Mouse (Mus musculus): ENCODE data around the gene Lgi1. TPM values are rescaled to one million over a fixed set of nuclear protein-coding genes. Genes with fewer than 3 reads are reported as not detected.

The Lgi1 gene
- polyA plus RNA-seq, 1 experiment from 2014 or later: 0.46 TPM

DNA sequence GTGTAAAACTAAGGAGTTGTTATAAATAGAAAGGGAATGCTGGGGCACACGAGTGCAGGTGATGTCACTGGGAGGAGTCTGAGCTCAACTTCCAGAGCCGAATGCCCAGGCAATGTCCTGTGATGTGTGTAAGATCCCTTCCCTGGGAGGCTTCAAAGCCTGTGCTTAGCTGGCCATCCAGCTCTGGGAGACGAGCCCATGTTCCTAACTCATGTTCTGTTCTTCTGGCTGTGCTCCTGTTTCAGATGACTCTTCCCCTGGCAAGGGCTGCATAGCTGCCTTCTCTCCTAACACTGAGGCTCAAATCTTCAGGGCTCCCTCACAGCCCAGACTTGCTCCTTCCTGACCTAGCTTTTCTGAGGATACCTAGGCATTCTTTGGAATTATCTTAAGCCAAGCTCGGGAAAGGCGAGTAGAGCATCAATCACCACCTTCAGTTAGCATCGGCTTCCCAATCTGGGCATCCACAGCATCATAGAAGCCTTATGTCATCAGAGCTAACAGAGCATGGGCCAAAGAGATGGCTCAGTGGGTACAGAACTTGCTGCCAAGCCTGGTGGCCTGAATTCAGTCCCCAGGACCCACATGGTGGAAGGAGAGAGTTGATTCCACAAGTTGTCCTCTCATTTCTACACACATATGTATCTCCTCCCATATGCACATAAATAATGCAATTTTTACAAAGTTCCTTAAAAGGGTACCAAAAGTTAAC is 52.4 kb downstream of the Lgi1 start:
- Histone ChIP-seq H3K4me3 (ENCODE audit: low read length) (no peak overlapping the region), H3K9me3 (ENCODE audit: control insufficient read depth, low read length) (no peaks in the 10 kb centered on the region), H3K36me3 (ENCODE audit: control insufficient read depth, insufficient read depth, low read length) (no peaks in the 10 kb centered on the region), H3K4me1 (ENCODE audit: control insufficient read depth, insufficient read depth, low read length) (no peaks in the 10 kb centered on the region), H3K9ac (ENCODE audit: low read depth, low read length) (no peak overlapping the region), H3K27me3 (replicated peaks; ENCODE audit: control insufficient read depth, insufficient read depth, low read length) (no peaks in the 10 kb centered on the region), H3K4me2 (ENCODE audit: low read depth, low read length) (no peak overlapping the region), H3K27ac (ENCODE audit: low read length) (no peak overlapping the region)
- 82% methylated on average over 6 of the region's 6 CpGs for WGBS
- no peak for ATAC-seq

GRCm38 (mm10) chr19:38318308-38318707 is 54.0 kb downstream of the Lgi1 start:
- no peak overlapping the region for H3K9ac ChIP-seq (ENCODE audit: low read depth, low read length)
- H3K27me3 ChIP-seq (replicated peaks; ENCODE audit: control insufficient read depth, insufficient read depth, low read length): no peaks in the 10 kb centered on the region
- H3K4me3 ChIP-seq (ENCODE audit: low read length): no peak overlapping the region
- WGBS: 92% methylated on average over 4 of the region's 4 CpGs
- H3K9me3 ChIP-seq (ENCODE audit: control insufficient read depth, low read length): no peaks in the 10 kb centered on the region
- no peaks in the 10 kb centered on the region for H3K4me1 ChIP-seq (ENCODE audit: control insufficient read depth, insufficient read depth, low read length)
- ATAC-seq: no peak
- no peak overlapping the region for H3K4me2 ChIP-seq (ENCODE audit: low read depth, low read length)
- no peak overlapping the region for H3K27ac ChIP-seq (ENCODE audit: low read length)
- H3K36me3 ChIP-seq (ENCODE audit: control insufficient read depth, insufficient read depth, low read length): no peaks in the 10 kb centered on the region

GRCm38 (mm10) chr19:38319168-38319567 is 54.8 kb downstream of the Lgi1 start:
- Histone ChIP-seq H3K4me1 (ENCODE audit: control insufficient read depth, insufficient read depth, low read length) (no peaks in the 10 kb centered on the region), H3K27me3 (replicated peaks; ENCODE audit: control insufficient read depth, insufficient read depth, low read length) (no peaks in the 10 kb centered on the region), H3K9me3 (ENCODE audit: control insufficient read depth, low read length) (no peaks in the 10 kb centered on the region), H3K36me3 (ENCODE audit: control insufficient read depth, insufficient read depth, low read length) (no peaks in the 10 kb centered on the region), H3K4me2 (ENCODE audit: low read depth, low read length) (no peak overlapping the region), H3K9ac (ENCODE audit: low read depth, low read length) (no peak overlapping the region), H3K4me3 (ENCODE audit: low read length) (no peak overlapping the region), H3K27ac (ENCODE audit: low read length) (no peak overlapping the region)
- ATAC-seq: no peak
- 83% methylated on average over 4 of the region's 4 CpGs for WGBS

DNA sequence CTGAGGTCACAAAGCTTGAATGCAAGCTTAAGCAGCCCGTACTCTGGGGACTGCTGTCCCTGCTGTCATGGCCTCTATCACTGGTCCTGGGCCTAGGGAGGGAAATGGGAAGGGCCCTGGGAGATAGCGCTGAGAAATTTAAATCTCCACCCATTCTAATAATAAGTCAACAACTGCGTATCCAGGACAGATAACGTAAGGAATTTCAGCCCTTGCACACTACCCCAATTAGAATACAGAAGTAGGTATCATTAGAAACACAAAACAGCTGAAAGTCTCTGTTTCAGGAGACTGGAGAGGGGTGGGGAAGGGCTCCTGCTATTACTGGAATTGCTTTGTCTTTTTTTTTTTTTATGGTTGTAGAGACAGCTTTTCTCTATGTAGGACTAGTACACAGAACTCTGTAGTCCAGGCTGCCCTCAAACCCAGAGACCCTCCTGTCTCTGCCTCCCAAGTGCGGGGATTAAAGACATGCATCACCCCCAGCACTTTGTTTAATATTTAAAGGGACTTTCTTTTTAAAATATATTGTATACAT is 56.4 kb downstream of the Lgi1 start:
- no peaks in the 10 kb centered on the region for H3K9me3 ChIP-seq (ENCODE audit: control insufficient read depth, low read length)
- no peak overlapping the region for H3K4me3 ChIP-seq (ENCODE audit: low read length)
- 68% methylated on average over 5 of the region's 5 CpGs for WGBS
- H3K27ac ChIP-seq (ENCODE audit: low read length): no peak overlapping the region
- H3K4me2 ChIP-seq (ENCODE audit: low read depth, low read length): no peak overlapping the region
- H3K36me3 ChIP-seq (ENCODE audit: control insufficient read depth, insufficient read depth, low read length): no peaks in the 10 kb centered on the region
- no peaks in the 10 kb centered on the region for H3K27me3 ChIP-seq (replicated peaks; ENCODE audit: control insufficient read depth, insufficient read depth, low read length)
- ATAC-seq: no peak
- no peaks in the 10 kb centered on the region for H3K4me1 ChIP-seq (ENCODE audit: control insufficient read depth, insufficient read depth, low read length)
- no peak overlapping the region for H3K9ac ChIP-seq (ENCODE audit: low read depth, low read length)

GRCm38 (mm10) chr19:38323726-38324125 is 59.4 kb downstream of the Lgi1 start:
- Histone ChIP-seq H3K9me3 (ENCODE audit: control insufficient read depth, low read length) (no peaks in the 10 kb centered on the region), H3K4me3 (ENCODE audit: low read length) (no peak overlapping the region), H3K27me3 (replicated peaks; ENCODE audit: control insufficient read depth, insufficient read depth, low read length) (no peaks in the 10 kb centered on the region), H3K27ac (ENCODE audit: low read length) (no peak overlapping the region), H3K36me3 (ENCODE audit: control insufficient read depth, insufficient read depth, low read length) (no peaks in the 10 kb centered on the region), H3K4me2 (ENCODE audit: low read depth, low read length) (no peak overlapping the region), H3K9ac (ENCODE audit: low read depth, low read length) (no peak overlapping the region), H3K4me1 (ENCODE audit: control insufficient read depth, insufficient read depth, low read length) (no peaks in the 10 kb centered on the region)
- no peak for ATAC-seq

DNA sequence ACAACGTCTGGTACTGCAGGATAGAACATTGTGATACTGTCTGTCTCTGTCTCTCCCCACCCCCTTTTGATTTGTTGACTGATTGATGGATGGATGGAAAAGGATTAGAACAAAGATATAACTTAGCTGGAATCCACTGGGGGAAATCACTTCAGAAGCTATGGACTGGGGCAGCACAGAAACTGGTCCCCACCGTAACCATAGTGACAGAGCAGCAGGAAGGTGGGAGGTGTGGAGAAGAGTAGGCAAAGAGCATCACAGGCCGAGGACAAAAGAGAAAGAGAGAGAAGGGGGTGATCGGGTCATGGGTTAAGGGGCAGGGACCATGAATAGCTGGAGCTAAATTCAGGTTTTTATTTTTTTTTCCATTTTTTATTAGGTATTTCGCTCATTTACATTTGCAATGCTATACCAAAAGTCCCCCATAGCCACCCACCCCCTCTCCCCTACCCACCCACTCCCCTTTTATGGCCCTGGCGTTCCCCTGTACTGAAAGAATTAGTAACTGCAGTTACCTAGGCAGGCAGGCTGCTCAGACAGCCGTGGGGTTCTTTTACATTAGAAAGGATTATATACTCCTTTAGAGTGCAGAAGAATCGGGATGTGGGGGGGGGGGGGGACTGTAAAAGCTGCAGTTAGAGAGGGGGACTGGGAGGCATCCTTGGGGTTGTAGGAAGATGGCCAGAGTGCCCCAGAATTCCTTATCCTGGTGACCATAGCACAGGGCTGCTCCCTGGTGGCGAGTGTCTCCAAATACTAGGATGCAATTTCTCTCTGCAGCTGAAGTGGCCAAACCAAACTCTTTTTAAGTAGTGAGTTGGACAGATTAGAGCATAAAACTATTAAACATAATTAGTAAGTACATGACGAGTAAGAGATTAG is 60.1 kb downstream of the Lgi1 start:
- no peak for ATAC-seq
- no peak overlapping the region for H3K27ac ChIP-seq (ENCODE audit: low read length)
- H3K9me3 ChIP-seq (ENCODE audit: control insufficient read depth, low read length): no peaks in the 10 kb centered on the region
- H3K4me1 ChIP-seq (ENCODE audit: control insufficient read depth, insufficient read depth, low read length): no peaks in the 10 kb centered on the region
- no peaks in the 10 kb centered on the region for H3K36me3 ChIP-seq (ENCODE audit: control insufficient read depth, insufficient read depth, low read length)
- no peak overlapping the region for H3K4me3 ChIP-seq (ENCODE audit: low read length)
- H3K4me2 ChIP-seq (ENCODE audit: low read depth, low read length): no peak overlapping the region
- H3K9ac ChIP-seq (ENCODE audit: low read depth, low read length): no peak overlapping the region
- H3K27me3 ChIP-seq (replicated peaks; ENCODE audit: control insufficient read depth, insufficient read depth, low read length): no peaks in the 10 kb centered on the region
- WGBS: 40% methylated on average over 10 of the region's 10 CpGs

DNA sequence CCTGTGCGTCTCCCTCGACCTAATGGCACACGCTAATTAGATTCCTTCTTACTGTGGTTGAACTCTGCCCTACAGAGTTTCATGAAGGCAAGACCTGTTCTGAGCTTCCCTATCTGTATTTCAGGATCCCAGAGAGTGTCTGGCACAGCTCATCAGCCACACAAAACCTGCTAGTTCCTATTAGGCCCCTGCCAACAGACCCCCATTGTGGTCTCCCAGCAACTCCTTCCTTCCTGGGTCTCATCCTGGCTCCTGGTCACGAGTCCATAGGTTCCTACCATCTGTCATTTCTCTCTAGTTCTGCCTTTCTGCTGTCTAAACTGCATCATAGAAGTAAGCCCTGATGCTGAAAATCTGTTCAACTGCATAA is 60.7 kb downstream of the Lgi1 start:
- H3K27ac ChIP-seq (ENCODE audit: low read length): no peak overlapping the region
- no peak overlapping the region for H3K4me3 ChIP-seq (ENCODE audit: low read length)
- H3K4me2 ChIP-seq (ENCODE audit: low read depth, low read length): no peak overlapping the region
- no peak for ATAC-seq
- no peaks in the 10 kb centered on the region for H3K27me3 ChIP-seq (replicated peaks; ENCODE audit: control insufficient read depth, insufficient read depth, low read length)
- no peaks in the 10 kb centered on the region for H3K4me1 ChIP-seq (ENCODE audit: control insufficient read depth, insufficient read depth, low read length)
- H3K9me3 ChIP-seq (ENCODE audit: control insufficient read depth, low read length): no peaks in the 10 kb centered on the region
- 62% methylated on average over 4 of the region's 4 CpGs for WGBS
- no peak overlapping the region for H3K9ac ChIP-seq (ENCODE audit: low read depth, low read length)
- H3K36me3 ChIP-seq (ENCODE audit: control insufficient read depth, insufficient read depth, low read length): no peaks in the 10 kb centered on the region

DNA sequence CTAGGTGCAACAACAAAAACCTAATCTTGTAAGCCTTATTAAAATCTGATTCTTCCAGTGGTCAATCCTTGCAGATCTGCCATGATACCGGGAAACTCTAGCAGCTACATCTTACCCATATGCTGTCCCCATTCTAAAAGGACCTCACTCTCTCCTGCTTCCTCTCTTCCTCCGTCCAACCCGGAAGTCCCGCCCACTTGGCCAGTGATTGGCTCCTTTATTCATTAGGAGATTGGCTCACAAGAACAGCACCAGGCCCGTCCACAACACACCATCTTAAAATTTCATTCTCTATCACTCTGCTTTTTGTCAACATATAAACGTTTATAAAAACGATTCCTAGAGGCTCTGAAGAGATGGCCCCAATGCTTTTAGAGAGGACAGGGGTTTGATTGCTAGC is 61.5 kb downstream of the Lgi1 start:
- H3K9me3 ChIP-seq (ENCODE audit: control insufficient read depth, low read length): no peaks in the 10 kb centered on the region
- no peak for ATAC-seq
- 78% methylated on average over 7 of the region's 7 CpGs for WGBS
- no peaks in the 10 kb centered on the region for H3K36me3 ChIP-seq (ENCODE audit: control insufficient read depth, insufficient read depth, low read length)
- no peaks in the 10 kb centered on the region for H3K27me3 ChIP-seq (replicated peaks; ENCODE audit: control insufficient read depth, insufficient read depth, low read length)
- no peak overlapping the region for H3K4me3 ChIP-seq (ENCODE audit: low read length)
- H3K4me2 ChIP-seq (ENCODE audit: low read depth, low read length): no peak overlapping the region
- no peak overlapping the region for H3K9ac ChIP-seq (ENCODE audit: low read depth, low read length)
- no peak overlapping the region for H3K27ac ChIP-seq (ENCODE audit: low read length)
- no peaks in the 10 kb centered on the region for H3K4me1 ChIP-seq (ENCODE audit: control insufficient read depth, insufficient read depth, low read length)

DNA sequence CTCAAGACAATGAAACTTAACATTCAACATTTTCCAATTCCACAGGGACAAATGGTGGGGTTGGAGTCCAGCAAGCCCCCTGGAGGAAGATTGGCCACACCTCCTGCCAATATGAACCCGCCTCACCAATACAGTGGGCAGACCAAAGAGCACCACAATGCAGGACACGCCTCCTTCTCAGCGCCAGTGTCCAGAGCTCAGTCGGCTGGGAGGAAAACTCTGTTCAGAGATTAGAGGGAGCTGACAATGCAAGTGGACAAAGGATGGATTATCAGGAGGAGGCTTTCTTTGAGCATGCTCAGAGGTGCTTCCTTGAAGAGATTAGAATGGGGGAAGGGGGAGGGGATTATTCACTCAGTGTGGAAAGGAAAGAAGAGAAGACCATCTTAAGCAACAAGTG is 62.7 kb downstream of the Lgi1 start:
- Histone ChIP-seq H3K27me3 (replicated peaks; ENCODE audit: control insufficient read depth, insufficient read depth, low read length) (no peaks in the 10 kb centered on the region), H3K4me1 (ENCODE audit: control insufficient read depth, insufficient read depth, low read length) (no peaks in the 10 kb centered on the region), H3K27ac (ENCODE audit: low read length) (no peak overlapping the region), H3K36me3 (ENCODE audit: control insufficient read depth, insufficient read depth, low read length) (no peaks in the 10 kb centered on the region), H3K4me3 (ENCODE audit: low read length) (no peak overlapping the region), H3K9ac (ENCODE audit: low read depth, low read length) (no peak overlapping the region), H3K4me2 (ENCODE audit: low read depth, low read length) (no peak overlapping the region), H3K9me3 (ENCODE audit: control insufficient read depth, low read length) (no peaks in the 10 kb centered on the region)
- ATAC-seq: no peak
- WGBS: 68% methylated on average over 4 of the region's 4 CpGs

All from intestine, embryonic 16.5 days (tissue).